Mouse (Mus musculus) heart, postnatal 25 days (tissue): ENCODE data around the gene Rdh16. TPM values are rescaled to one million over a fixed set of nuclear protein-coding genes. Genes with fewer than 3 reads are reported as not detected.
"Not testable (repeated sequence)": the region's sequence is repeated elsewhere in the genome, so short reads cannot be mapped to it uniquely, and the experiment has no call there.

Source experiments
- DNase-seq: peaks from one replicate; pipeline ENCODE4 v3.0.0; 2022; ENCODE audit warnings: low spot score
- intact Hi-C: fragments of 180-260 bp; cut with DNase I; formaldehyde crosslinking; loops from one replicate; pipeline ENCODE4 v1.15.1; 2025
- total RNA-seq, 2 experiments: library from RNA; stranded (reverse); gene quantifications; 2 replicates each; pipeline ENCODE4 v1.2.3; 2021

Rdh16 gene
- total RNA-seq, 2 experiments from 2014 or later: not detected

DNA sequence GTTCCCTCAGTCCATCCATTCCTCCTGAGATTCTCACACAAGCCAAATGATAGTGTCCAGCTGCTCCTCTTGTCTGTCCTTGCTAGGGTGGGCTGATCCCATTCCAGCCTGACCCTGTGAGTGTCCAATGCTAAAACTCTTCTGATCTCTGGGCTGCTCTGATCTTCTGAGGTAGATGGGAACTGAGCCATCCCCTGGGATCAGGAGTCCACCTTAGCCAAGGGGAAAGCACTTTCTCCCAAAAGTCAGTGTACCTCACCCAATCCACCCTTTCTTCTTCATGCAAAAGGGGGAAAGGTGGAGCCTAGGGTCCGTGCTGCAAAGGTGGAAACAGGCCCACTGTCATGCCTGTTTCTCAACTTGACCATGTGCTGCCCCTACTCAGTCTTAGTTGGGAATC is 90.5 kb downstream of the Rdh16 start:
- no peak for DNase-seq
- intact Hi-C loops: no loop called here

DNA sequence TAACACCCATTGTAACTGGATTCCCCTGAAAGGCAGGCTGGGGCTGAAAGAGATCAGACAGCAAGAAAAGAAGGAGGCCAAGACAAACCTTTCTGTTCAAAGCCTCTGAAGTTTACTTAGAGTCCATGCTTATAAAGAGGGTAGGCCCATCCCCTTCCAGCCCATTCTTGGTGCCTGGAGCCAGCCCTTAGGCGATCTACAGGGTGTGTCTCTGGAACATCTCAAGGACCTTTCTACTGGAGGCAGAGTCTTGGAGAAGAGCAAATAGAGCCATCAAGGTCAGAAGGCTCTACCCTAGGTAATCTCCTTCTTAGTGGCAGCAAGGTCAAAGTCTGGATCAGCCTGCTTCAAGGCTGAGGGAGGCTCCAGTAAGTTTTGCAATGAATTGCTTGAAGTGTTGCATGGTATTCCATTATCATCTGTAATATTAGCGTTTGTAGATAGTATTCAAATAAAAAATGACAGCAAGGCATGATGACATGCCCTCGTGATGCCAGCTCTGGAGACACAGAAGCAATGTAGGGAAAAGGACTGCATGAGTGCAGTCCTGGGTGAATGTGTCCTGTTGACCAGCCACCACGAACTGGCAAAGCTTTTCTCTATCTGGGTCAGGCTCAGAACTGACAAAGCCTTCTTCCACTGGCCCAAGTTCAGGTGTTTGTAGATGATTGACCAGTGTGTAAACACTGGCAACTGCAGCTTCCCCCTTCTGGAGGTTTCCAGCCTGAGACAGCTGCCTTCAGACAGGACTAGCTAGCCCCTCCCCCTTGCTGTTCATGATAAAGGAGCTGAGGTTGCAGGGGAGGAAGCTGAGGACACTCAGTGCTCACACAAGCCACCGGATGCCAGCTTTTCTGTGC is 92.4 kb downstream of the Rdh16 start:
- DNase-seq, intact Hi-C loops: not testable (repeated sequence)

Other genes starting within 250 kb of the Rdh16 start
- 10 to 100 TPM; 70.7 to 90.2 TPM for gene Lrp1, start 180.0 kb upstream of the Rdh16 start, total RNA-seq
- 10 to 100 TPM; 45.3 to 47.6 TPM for gene Stat6, start 158.2 kb upstream of the Rdh16 start, total RNA-seq
- gene Nemp1, start 134.3 kb upstream of the Rdh16 start, total RNA-seq: 1 to 10 TPM; 3.4 to 4.4 TPM
- 1 to 10 TPM; 5.6 to 7.0 TPM for gene Nab2, start 132.6 kb upstream of the Rdh16 start, total RNA-seq
- under 1 TPM in 1 of 2 experiments, not detected in 1; 0.10 TPM for gene Myo1a, start 96.0 kb upstream of the Rdh16 start, total RNA-seq
- not detected for gene Tac2, start 76.7 kb upstream of the Rdh16 start, total RNA-seq
- gene Zbtb39, start 61.6 kb upstream of the Rdh16 start, total RNA-seq: 1 to 10 TPM; 6.8 to 8.3 TPM
- gene Gpr182, start 49.4 kb upstream of the Rdh16 start, total RNA-seq: 1 to 10 TPM; 3.4 to 3.8 TPM
- under 1 TPM in 1 of 2 experiments, not detected in 1; 0.08 TPM for gene Rdh1, start 41.4 kb upstream of the Rdh16 start, total RNA-seq
- under 1 TPM in 1 of 2 experiments, not detected in 1; 0.20 TPM for gene Rdh16f1, start 41.4 kb upstream of the Rdh16 start, total RNA-seq
- gene Rdh9, start 24.8 kb upstream of the Rdh16 start, total RNA-seq: not detected
- gene Rdh19, start 48.8 kb downstream of the Rdh16 start, total RNA-seq: not detected
- gene Rdh16f2, start 65.3 kb downstream of the Rdh16 start, total RNA-seq: not detected
- not detected for gene Rdh7, start 87.7 kb downstream of the Rdh16 start, total RNA-seq
- gene Sdr9c7, start 97.4 kb downstream of the Rdh16 start, total RNA-seq: not detected
- not detected for gene Hsd17b6, start 206.5 kb downstream of the Rdh16 start, total RNA-seq
- gene Prim1, start 214.0 kb downstream of the Rdh16 start, total RNA-seq: 1 to 10 TPM; 2.1 to 2.2 TPM
- 100 to 1,000 TPM; 502 to 533 TPM for gene Naca, start 234.4 kb downstream of the Rdh16 start, total RNA-seq